Mouse (Mus musculus) brain, embryonic 14.5 days (tissue): ENCODE data around the gene Amigo2.

ENCODE experiments used
- CTCF ChIP-seq: fragments of 200-500 bp; IDR thresholded peaks from 2 replicates; pipeline ENCODE4 v1.5.1; 2012; ENCODE audit warnings: inconsistent platforms, mild to moderate bottlenecking, moderate library complexity, borderline replicate concordance; ENCODE audit not compliant: insufficient read depth, insufficient read length; ENCODE audit errors: extremely low read depth
- POLR2A ChIP-seq: fragments of 200-500 bp; IDR thresholded peaks from 2 replicates; pipeline ENCODE4 v1.6.1; 2012; ENCODE audit warnings: mild to moderate bottlenecking, inconsistent platforms, borderline replicate concordance; ENCODE audit not compliant: poor library complexity, insufficient read depth, insufficient read length, severe bottlenecking; ENCODE audit errors: extremely low read depth

DNA sequence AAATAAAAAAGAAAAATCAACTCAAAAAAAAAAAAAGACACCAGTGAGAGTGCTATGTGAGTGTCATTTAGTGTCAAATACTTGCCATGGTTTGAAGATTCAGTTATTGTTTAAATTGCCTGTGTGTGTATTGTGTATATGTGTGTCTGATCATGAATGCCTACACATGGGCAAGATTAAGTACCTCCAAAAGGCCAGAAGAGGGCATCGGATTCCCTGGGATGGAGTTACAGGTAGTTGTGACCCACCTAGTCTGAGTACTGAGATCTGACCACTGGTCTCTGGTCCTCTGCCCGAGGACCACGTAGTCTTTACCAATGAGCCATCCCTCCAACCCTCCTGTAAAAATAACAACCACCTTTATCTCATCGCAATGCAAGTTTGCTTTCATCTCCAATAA is 7.3 kb upstream of the Amigo2 start:
- TF ChIP-seq CTCF (no peak), POLR2A (no peak)
